Mouse (Mus musculus): ENCODE results near the gene Hoxb2. TPM values are rescaled to one million over a fixed set of nuclear protein-coding genes. Genes with fewer than 3 reads are reported as not detected.

Hoxb2 gene
- polyA plus RNA-seq, 1 experiment from 2014 or later: 20.3 TPM

DNA sequence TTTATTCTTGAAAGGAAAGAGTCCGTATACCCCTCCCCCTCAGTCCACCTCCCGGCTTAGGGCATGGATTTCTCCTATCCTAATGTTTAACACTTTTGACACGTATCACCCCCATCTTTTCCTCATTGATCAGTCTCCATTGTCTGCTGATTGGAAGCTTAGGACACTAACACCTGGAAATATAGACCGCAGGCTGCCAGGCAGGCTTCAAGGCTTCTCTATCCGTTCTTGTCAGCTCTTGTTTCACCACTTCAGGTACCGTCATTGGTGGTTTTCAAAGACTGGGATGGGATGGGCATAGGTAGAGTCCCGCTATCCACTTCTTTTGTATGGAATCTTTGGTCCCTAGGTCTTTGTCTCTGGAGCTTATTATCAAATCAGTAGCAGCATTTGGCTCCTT is 23.2 kb upstream of the Hoxb2 start:
- whole genome bisulfite sequencing: 20% methylated on average over 7 of the region's 7 CpGs
- Histone ChIP-seq H3K36me3 (no peaks in the 10 kb centered on the region), H3K9ac (peak overlapping the region; percentile 16; the same call in 1 of the 2 replicates), H3K9me3 (no peaks in the 10 kb centered on the region), H3K4me1 (peaks cover 24% of the 10 kb centered on the region), H3K4me3 (replicated peaks) (peak overlapping the region; percentile 30), H3K27me3 (replicated peaks) (peaks cover 14% of the 10 kb centered on the region), H3K4me2 (peak overlapping the region; percentile 62), H3K27ac (peak overlapping the region; percentile 78)
- no peak for ATAC-seq (ENCODE audit: insufficient read depth, low FRiP score, low read depth)

DNA sequence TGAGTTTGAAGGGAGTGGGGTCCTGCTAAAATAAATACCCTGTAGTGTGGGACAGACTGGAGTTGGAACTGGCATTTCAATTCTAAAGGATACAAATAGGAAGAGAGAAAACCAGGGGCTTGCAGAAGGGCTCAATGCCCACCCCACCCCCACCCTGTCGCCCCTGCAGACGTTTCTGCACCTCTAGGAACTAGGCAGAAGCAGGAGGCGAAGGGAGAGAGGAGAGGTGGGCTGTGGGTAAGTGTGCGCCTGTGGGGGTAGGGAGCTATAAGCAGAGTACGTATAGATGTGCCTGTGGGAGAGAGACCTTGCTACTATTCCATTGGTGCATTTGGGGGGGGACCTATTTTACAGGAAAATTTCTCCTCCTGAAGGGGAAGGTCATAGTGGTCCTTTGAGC is 22.6 kb upstream of the Hoxb2 start:
- no peak for ATAC-seq (ENCODE audit: insufficient read depth, low FRiP score, low read depth)

DNA sequence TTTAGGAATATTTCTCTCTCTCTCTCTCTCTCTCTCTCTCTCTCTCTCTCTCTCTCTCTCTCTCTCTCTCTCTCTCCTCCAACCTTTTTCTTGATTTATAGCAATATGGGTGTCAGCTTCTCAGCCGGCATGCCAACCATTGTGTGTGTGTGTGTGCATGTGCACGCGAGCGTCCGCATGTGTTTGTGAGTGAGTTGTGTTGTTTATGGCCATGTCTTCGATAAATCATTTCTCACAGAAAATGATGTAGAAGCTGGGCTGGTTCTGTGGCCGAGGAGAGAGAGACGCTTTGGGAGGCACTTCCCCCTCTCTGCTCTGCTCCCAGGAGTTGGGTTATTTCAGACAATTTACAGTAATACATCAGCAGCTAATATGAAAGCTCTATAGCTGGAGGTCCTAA is 21.7 kb upstream of the Hoxb2 start:
- Histone ChIP-seq H3K9ac (no peak overlapping the region), H3K27ac (peak overlapping the region; percentile 78), H3K4me3 (replicated peaks) (peak overlapping the region; percentile 13; the same call in 1 of the 2 replicates), H3K36me3 (no peaks in the 10 kb centered on the region), H3K4me1 (peaks cover 32% of the 10 kb centered on the region), H3K9me3 (no peaks in the 10 kb centered on the region), H3K27me3 (replicated peaks) (peaks cover 11% of the 10 kb centered on the region), H3K4me2 (peak overlapping the region; percentile 62)
- WGBS: 22% methylated on average over 8 of the region's 8 CpGs
- no peak for ATAC-seq (ENCODE audit: insufficient read depth, low FRiP score, low read depth)

More for the DNA sequence above, 22.6 kb upstream of the Hoxb2 start:
- Histone ChIP-seq H3K9me3 (no peaks in the 10 kb centered on the region), H3K27me3 (replicated peaks) (peaks cover 11% of the 10 kb centered on the region), H3K9ac (peak overlapping the region; percentile 16; the same call in 1 of the 2 replicates), H3K4me3 (replicated peaks) (peak overlapping the region; percentile 30; the same call in 1 of the 2 replicates), H3K4me2 (peak overlapping the region; percentile 62), H3K4me1 (peaks cover 25% of the 10 kb centered on the region), H3K36me3 (no peaks in the 10 kb centered on the region), H3K27ac (peak overlapping the region; percentile 78)
- 19% methylated on average over 5 of the region's 5 CpGs for WGBS

DNA sequence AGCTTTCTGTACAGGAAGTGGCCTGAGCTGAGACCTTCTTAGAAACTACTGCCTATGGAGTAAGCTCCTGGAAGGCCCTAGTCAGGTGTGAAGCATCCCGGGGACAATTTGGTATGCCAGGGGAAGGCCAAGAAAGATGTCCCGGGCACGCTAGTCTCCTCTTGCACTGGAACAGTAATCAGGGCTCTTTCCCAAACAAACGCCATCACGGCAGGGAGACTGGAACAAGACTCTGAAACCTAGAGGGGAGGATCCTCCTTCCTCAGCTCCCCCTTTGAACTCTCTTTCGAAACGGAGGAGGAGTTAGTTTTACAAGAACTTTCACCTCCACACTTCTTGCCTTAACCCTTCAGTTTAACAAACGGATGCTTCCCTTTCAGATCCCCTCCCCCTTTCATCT is 18.2 kb upstream of the Hoxb2 start:
- H3K4me3 ChIP-seq (replicated peaks): peak overlapping the region; percentile 50
- WGBS: 6% methylated on average over 8 of the region's 8 CpGs
- peak overlapping the region; percentile 61 for H3K4me2 ChIP-seq
- H3K27me3 ChIP-seq (replicated peaks): peaks cover 8% of the 10 kb centered on the region
- peaks cover 55% of the 10 kb centered on the region for H3K4me1 ChIP-seq
- peak overlapping the region; percentile 22; the same call in 1 of the 2 replicates for H3K9ac ChIP-seq
- no peaks in the 10 kb centered on the region for H3K9me3 ChIP-seq
- no peaks in the 10 kb centered on the region for H3K36me3 ChIP-seq
- peak overlapping the region; percentile 93 for H3K27ac ChIP-seq
- no peak for ATAC-seq (ENCODE audit: insufficient read depth, low FRiP score, low read depth)

DNA sequence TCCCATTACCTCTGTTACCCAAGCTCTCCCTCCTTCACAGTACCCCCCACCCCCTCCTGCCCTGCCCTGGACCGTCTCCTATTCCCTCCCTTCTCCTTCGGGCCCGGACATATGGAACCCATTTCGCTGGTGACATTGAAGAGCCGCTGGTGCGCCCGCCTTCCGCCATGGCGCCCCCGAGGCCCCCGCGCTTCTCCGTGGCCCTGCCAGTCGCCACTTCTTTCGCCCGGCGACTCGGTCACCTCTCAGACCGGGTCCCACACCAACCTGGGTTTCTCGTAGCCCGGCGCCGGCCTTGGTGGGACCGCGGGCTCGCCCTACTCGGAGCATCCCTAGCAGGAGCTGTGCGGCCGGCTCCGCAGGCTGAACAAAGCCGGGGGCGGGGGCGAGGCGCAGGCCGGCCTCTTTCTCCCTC is 17.7 kb upstream of the Hoxb2 start:
- Histone ChIP-seq H3K27ac (peak overlapping the region; percentile 93), H3K4me1 (peaks cover 57% of the 10 kb centered on the region), H3K36me3 (no peaks in the 10 kb centered on the region), H3K4me2 (peak overlapping the region; percentile 61), H3K9ac (peak overlapping the region; percentile 65), H3K4me3 (replicated peaks) (peak overlapping the region; percentile 50), H3K27me3 (replicated peaks) (peaks cover 4% of the 10 kb centered on the region; the same call in 1 of the 2 replicates), H3K9me3 (no peaks in the 10 kb centered on the region)
- ATAC-seq (ENCODE audit: insufficient read depth, low FRiP score, low read depth): peak; percentile 50; the same call in 1 of the 2 replicates
- 4% methylated on average over 35 of the region's 35 CpGs for WGBS

DNA sequence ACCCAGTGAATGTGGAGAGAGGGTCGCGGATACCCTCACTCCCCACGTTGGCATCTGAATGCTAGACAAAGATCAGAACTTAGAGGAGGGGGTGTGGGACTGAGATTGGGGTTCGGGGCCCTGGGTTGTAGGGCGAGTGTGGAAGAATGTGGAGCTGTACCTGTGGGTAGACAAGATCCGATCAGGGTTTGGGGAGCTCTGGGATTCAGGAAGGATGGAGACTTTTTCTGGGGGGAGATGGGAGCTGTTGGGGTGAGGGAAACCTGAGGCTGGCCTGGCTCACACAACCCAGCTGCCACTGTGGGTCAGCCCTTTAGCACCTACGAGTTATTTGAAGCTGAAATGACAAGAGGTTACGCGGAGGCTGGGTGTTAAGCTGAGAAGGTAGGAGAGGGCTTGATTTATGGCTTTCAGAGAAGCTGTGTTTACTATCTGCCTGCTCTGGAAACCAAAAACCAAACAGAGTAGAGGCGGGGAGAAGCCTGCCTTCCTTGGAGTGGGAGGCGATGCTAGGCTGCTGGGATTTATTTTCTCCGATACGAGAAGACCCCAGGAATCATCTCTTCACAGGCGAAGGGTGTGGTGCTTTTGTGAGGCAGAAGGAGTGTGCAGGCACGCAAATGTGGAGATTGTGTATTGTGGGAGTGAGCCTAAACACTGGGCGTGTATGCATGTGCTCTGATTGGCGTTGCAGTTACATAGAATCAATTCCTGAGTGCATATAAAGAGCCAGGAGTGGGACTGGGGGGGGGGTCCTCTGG is 16.9 kb upstream of the Hoxb2 start:
- no peaks in the 10 kb centered on the region for H3K9me3 ChIP-seq
- peak overlapping the region; percentile 93 for H3K27ac ChIP-seq
- peaks cover 63% of the 10 kb centered on the region for H3K4me1 ChIP-seq
- ATAC-seq (ENCODE audit: insufficient read depth, low FRiP score, low read depth): no peak
- peak overlapping the region; percentile 65 for H3K9ac ChIP-seq
- H3K27me3 ChIP-seq (replicated peaks): peaks cover 7% of the 10 kb centered on the region; the same call in 1 of the 2 replicates
- peak overlapping the region; percentile 50 for H3K4me3 ChIP-seq (replicated peaks)
- 6% methylated on average over 17 of the region's 17 CpGs for WGBS
- H3K36me3 ChIP-seq: no peaks in the 10 kb centered on the region
- H3K4me2 ChIP-seq: peak overlapping the region; percentile 61

- Histone ChIP-seq H3K9ac (peak overlapping the region; percentile 16), H3K4me3 (replicated peaks) (peak overlapping the region; percentile 50), H3K4me2 (peak overlapping the region; percentile 61), H3K4me1 (peaks cover 67% of the 10 kb centered on the region), H3K36me3 (no peaks in the 10 kb centered on the region), H3K9me3 (no peaks in the 10 kb centered on the region), H3K27me3 (replicated peaks) (peaks cover 11% of the 10 kb centered on the region; the same call in 1 of the 2 replicates), H3K27ac (peak overlapping the region; percentile 93)
- 12% methylated on average over 2 of the region's 2 CpGs for WGBS
- no peak for ATAC-seq (ENCODE audit: insufficient read depth, low FRiP score, low read depth)
Measured at GRCm38 (mm10) chr11:96334002-96334364, 16.3 kb upstream of the Hoxb2 start.

DNA sequence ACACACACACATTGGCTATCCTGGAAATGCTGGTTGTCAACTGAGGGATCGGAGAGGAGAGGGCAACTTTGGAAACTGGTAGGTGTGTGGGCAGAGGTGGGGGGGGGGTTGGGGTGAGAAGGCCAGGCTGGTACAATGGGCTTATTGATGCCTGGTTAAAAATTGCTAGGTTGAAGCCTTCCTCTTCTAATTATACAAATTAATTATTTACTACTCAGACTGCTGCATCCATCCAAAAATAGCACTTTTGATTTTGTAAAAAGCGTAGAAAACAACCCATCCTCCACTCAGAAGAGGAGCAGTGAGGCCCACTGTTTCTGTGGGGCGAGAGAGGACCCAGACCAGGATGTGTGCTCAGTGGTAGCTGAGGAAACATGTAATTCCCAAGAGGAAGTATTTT is 15.3 kb upstream of the Hoxb2 start:
- Histone ChIP-seq H3K4me2 (peak overlapping the region; percentile 61), H3K9me3 (no peaks in the 10 kb centered on the region), H3K4me3 (replicated peaks) (peak overlapping the region; percentile 50), H3K36me3 (no peaks in the 10 kb centered on the region), H3K27me3 (replicated peaks) (peaks cover 12% of the 10 kb centered on the region; the same call in 1 of the 2 replicates), H3K9ac (0 out of 2 replicates have a peak overlapping the region, but pooled peaks have one; percentile 16), H3K4me1 (peaks cover 72% of the 10 kb centered on the region), H3K27ac (peak overlapping the region; percentile 93; the same call in 1 of the 2 replicates)
- WGBS: 47% methylated on average over 3 of the region's 3 CpGs
- no peak for ATAC-seq (ENCODE audit: insufficient read depth, low FRiP score, low read depth)

GRCm38 (mm10) chr11:96336597-96336996 is 13.7 kb upstream of the Hoxb2 start:
- WGBS: 33% methylated on average over 2 of the region's 2 CpGs
- Histone ChIP-seq H3K9ac (no peak overlapping the region), H3K36me3 (no peaks in the 10 kb centered on the region), H3K9me3 (no peaks in the 10 kb centered on the region), H3K4me1 (peaks cover 64% of the 10 kb centered on the region), H3K27me3 (replicated peaks) (peaks cover 8% of the 10 kb centered on the region; the same call in 1 of the 2 replicates), H3K4me3 (replicated peaks) (no peak overlapping the region), H3K27ac (peak overlapping the region; percentile 61; the same call in 1 of the 2 replicates), H3K4me2 (peak overlapping the region; percentile 29; the same call in 1 of the 2 replicates)
- no peak for ATAC-seq (ENCODE audit: insufficient read depth, low FRiP score, low read depth)

DNA sequence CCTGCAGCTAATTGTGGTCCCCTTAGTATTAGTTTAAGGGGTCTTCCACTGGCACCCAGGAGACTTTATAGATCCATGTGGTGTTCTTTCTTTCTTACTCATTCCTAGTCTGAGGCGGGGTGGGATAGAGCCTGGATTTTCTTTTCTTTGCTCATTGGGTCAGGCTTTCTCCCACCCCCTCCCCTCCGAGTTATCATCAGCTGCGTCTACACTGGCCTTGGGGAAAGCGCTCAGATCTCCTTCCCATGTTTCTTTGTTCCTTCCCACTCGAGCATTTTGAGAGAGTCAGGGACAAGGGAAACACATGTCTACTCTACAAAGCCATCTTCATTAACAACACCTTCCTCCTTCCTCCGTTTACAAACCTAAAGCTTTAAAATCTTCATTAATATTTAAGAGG is 13.3 kb upstream of the Hoxb2 start:
- no peak for ATAC-seq (ENCODE audit: insufficient read depth, low FRiP score, low read depth)
- Histone ChIP-seq H3K9ac (no peak overlapping the region), H3K4me2 (peak overlapping the region; percentile 29; the same call in 1 of the 2 replicates), H3K27ac (peak overlapping the region; percentile 61; the same call in 1 of the 2 replicates), H3K36me3 (no peaks in the 10 kb centered on the region), H3K9me3 (no peaks in the 10 kb centered on the region), H3K27me3 (replicated peaks) (peaks cover 8% of the 10 kb centered on the region; the same call in 1 of the 2 replicates), H3K4me3 (replicated peaks) (no peak overlapping the region), H3K4me1 (peaks cover 60% of the 10 kb centered on the region)
- 27% methylated on average over 6 of the region's 6 CpGs for WGBS

DNA sequence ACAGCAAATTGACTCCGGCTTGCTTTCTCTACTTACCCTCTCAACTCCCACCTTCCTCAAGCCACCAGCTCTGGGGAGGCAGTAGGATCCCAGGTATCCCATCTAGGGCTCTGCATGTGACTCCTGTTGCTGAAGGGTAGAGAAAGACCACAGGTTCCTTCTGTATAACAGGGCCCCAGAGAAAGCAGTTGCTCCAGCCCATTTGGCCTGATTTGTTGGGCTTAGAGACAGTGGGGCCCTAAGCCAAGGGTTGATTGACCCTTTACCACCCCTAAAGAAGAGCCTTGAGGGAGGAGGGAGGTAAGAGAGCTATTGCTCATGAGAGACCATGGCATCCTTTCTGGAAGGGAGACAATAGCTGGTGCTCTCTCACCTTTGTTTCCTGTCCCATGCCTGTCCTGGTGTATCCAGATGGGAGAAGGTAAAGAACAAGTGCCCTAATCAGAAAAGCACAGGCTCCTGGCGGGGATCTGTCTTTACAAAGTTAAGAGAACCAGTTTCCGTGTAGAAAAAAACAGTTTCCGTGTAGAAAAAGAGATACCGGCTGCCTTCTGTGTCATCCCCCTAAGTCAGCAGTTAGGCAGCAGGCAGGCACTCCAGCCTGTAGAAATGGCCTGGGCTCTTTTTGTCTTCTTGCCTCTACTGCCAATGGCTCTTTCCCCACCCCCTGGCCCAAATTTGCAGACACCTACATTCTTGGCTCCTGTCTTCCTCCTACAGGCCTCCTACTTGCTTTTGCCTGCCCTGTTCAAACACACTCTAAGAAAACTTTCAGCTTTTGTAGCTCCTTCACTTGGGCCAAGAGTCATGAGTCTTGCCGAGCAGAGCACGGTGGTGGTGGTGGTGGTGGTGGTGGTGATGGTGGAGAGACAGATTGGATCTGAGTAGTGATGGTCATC is 11.1 kb upstream of the Hoxb2 start:
- Histone ChIP-seq H3K4me3 (replicated peaks) (no peak overlapping the region), H3K4me2 (peak overlapping the region; percentile 65), H3K27ac (peak overlapping the region; percentile 94), H3K36me3 (no peaks in the 10 kb centered on the region), H3K9ac (no peak overlapping the region), H3K9me3 (no peaks in the 10 kb centered on the region), H3K27me3 (replicated peaks) (peaks cover 13% of the 10 kb centered on the region; the same call in 1 of the 2 replicates), H3K4me1 (peaks cover 52% of the 10 kb centered on the region)
- 34% methylated on average over 7 of the region's 7 CpGs for WGBS
- no peak for ATAC-seq (ENCODE audit: insufficient read depth, low FRiP score, low read depth)
